Mouse (Mus musculus): ENCODE data around the gene Cntd1.

DNA sequence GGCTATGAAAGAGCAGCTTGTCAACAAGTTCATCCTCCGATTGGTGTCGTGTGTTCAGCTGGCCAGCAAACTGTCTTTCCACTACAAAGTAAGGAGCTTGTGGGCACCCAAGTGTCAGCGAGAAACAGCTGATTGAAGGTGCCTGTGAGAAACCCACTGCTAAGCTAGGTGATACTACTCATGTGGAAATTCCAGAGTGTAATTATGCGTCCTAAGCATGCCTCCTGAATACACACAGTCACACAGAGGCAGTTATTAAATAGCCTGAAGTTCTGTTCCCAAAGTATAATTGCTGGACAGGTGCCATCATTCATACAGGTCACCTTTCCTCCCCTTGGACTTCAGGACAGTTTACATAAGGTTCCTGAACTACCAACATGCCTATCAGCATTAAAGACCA lies 5.0 kb downstream of the Cntd1 start:
- TF ChIP-seq POLR2A (IDR thresholded peaks at IDR 0.05; ENCODE audit: low read depth, low read length) (no peak), CTCF (conservative IDR thresholded peaks at IDR 0.05; ENCODE audit: insufficient read depth, insufficient read length, low read depth, low read length) (no peak)
